Mouse (Mus musculus): Measurements from ENCODE around the gene Pld2. TPM values are rescaled to one million over a fixed set of nuclear protein-coding genes. Genes with fewer than 3 reads are reported as not detected.
"Not testable (repeated sequence)": the region's sequence is repeated elsewhere in the genome, so short reads cannot be mapped to it uniquely, and the experiment has no call there.

Pld2 gene
- polyA plus RNA-seq, 1 experiment from 2014 or later = 7.2 TPM

DNA sequence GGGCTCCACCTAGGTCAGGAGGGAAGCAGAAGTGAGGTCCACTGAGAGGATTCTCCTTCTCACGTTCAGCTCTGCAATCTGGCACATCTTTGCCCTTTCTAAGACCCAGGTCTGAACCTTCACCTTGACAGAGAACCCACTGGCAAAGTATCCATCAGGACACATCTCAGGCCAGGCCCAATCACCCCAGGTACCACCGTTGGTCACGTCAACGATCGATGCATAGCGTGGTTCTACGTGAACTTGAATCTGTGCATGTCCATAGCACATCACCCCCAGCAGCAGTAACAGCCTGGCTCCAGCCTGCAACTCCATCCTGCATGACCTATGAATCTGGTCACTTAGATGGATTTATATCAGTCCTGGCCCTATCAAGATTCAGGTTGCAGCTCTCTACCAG is 25.6 kb upstream of the Pld2 start, which contains the start of gene Vmo1:
Gene Vmo1, minus strand, starts transcription at position 329 of the 400 bp plus-strand sequence.
- Histone ChIP-seq H3K9me3 (replicated peaks; ENCODE audit: low read length) (no peaks in the 10 kb centered on the region), H3K27me3 (ENCODE audit: insufficient read depth, low read length) (no peaks in the 10 kb centered on the region), H3K4me2 (ENCODE audit: low read length) (no peak within 1 kb of the TSS), H3K9ac (ENCODE audit: low read depth, low read length) (no peak within 1 kb of the TSS), H3K27ac (no peak within 1 kb of the TSS), H3K4me3 (replicated peaks; ENCODE audit: low read depth, low read length) (no peak within 1 kb of the TSS), H3K4me1 (replicated peaks; ENCODE audit: insufficient read depth, low read length) (no peaks in the 10 kb centered on the region), H3K36me3 (ENCODE audit: insufficient read depth, low read length) (no peaks in the 10 kb centered on the region)
- DNase-seq (ENCODE audit: low spot score) = no peak
- TF ChIP-seq CTCF (IDR thresholded peaks at IDR 0.05; ENCODE audit: low read depth) = no peak
- ATAC-seq (replicated peaks; ENCODE audit: low FRiP score, low read depth) = no peak
- WGBS = 74% methylated on average over 7 of the region's 7 CpGs

- DNase-seq (ENCODE audit: low spot score) (peak; percentile 83), ATAC-seq (replicated peaks; ENCODE audit: low FRiP score, low read depth) (no peak)
- Histone ChIP-seq H3K27me3 (ENCODE audit: insufficient read depth, low read length) (no peaks in the 10 kb centered on the region), H3K36me3 (ENCODE audit: insufficient read depth, low read length) (no peaks in the 10 kb centered on the region), H3K9ac (ENCODE audit: low read depth, low read length) (no peak overlapping the region), H3K4me3 (replicated peaks; ENCODE audit: low read depth, low read length) (no peak overlapping the region), H3K4me2 (ENCODE audit: low read length) (no peak overlapping the region), H3K27ac (no peak overlapping the region), H3K4me1 (replicated peaks; ENCODE audit: insufficient read depth, low read length) (no peaks in the 10 kb centered on the region), H3K9me3 (replicated peaks; ENCODE audit: low read length) (no peaks in the 10 kb centered on the region)
- 24% methylated on average over 2 of the region's 2 CpGs for WGBS
- peak; percentile 90 for TF ChIP-seq CTCF (IDR thresholded peaks at IDR 0.05; ENCODE audit: low read depth)
Measured at GRCm38 (mm10) chr11:70516352-70516751, 23.5 kb upstream of the Pld2 start.

DNA sequence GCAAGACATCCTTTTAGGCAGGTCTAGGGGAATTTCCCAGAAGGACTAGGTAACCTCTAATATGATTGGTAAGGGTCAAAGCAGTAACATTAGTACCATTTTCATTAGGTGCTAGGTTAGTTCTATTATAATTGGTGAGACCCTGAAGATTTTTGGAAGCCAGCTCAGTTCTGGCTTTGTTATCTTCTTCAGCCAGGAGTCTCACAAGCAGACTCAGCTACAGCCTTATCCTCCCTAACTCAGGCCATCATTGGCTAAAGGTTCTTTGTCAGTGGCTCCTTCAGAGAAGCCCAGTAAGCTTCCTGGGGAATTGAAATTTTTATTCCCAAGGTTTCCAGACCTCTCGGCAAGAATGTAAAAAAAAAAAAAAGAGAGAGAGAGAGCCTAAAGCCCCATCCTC is 21.4 kb upstream of the Pld2 start:
- no peak overlapping the region for H3K27ac ChIP-seq
- no peaks in the 10 kb centered on the region for H3K36me3 ChIP-seq (ENCODE audit: insufficient read depth, low read length)
- no peak for ATAC-seq (replicated peaks; ENCODE audit: low FRiP score, low read depth)
- no peaks in the 10 kb centered on the region for H3K4me1 ChIP-seq (replicated peaks; ENCODE audit: insufficient read depth, low read length)
- H3K4me2 ChIP-seq (ENCODE audit: low read length) = no peak overlapping the region
- H3K9me3 ChIP-seq (replicated peaks; ENCODE audit: low read length) = no peaks in the 10 kb centered on the region
- H3K4me3 ChIP-seq (replicated peaks; ENCODE audit: low read depth, low read length) = no peak overlapping the region
- DNase-seq (ENCODE audit: low spot score) = no peak
- no peak overlapping the region for H3K9ac ChIP-seq (ENCODE audit: low read depth, low read length)
- TF ChIP-seq CTCF (IDR thresholded peaks at IDR 0.05; ENCODE audit: low read depth) = no peak
- no peaks in the 10 kb centered on the region for H3K27me3 ChIP-seq (ENCODE audit: insufficient read depth, low read length)
- 70% methylated on average over 1 of the region's 1 CpGs for WGBS

GRCm38 (mm10) chr11:70518923-70519322 is 20.9 kb upstream of the Pld2 start, which contains the start of gene Gltpd2:
TSS of gene Gltpd2 (plus strand) at chr11:70519196.
- H3K4me3 ChIP-seq (replicated peaks; ENCODE audit: low read depth, low read length) = peak within 1 kb of the TSS; percentile 35
- no peaks in the 10 kb centered on the region for H3K36me3 ChIP-seq (ENCODE audit: insufficient read depth, low read length)
- no peaks in the 10 kb centered on the region for H3K9me3 ChIP-seq (replicated peaks; ENCODE audit: low read length)
- peak within 1 kb of the TSS; percentile 60 for H3K4me2 ChIP-seq (ENCODE audit: low read length)
- peak within 1 kb of the TSS; percentile 83 for H3K27ac ChIP-seq
- no peak for DNase-seq (ENCODE audit: low spot score)
- H3K27me3 ChIP-seq (ENCODE audit: insufficient read depth, low read length) = no peaks in the 10 kb centered on the region
- ATAC-seq (replicated peaks; ENCODE audit: low FRiP score, low read depth) = no peak
- no peak for TF ChIP-seq CTCF (IDR thresholded peaks at IDR 0.05; ENCODE audit: low read depth)
- peak within 1 kb of the TSS; percentile 60 for H3K9ac ChIP-seq (ENCODE audit: low read depth, low read length)
- no peaks in the 10 kb centered on the region for H3K4me1 ChIP-seq (replicated peaks; ENCODE audit: insufficient read depth, low read length)
- WGBS = 83% methylated on average over 10 of the region's 10 CpGs

GRCm38 (mm10) chr11:70520178-70520769 is 19.6 kb upstream of the Pld2 start:
- DNase-seq (ENCODE audit: low spot score) = peak; percentile 81
- TF ChIP-seq CTCF (IDR thresholded peaks at IDR 0.05; ENCODE audit: low read depth) = peak; percentile 42; the same call in 1 of the 2 replicates
- H3K27me3 ChIP-seq (ENCODE audit: insufficient read depth, low read length) = no peaks in the 10 kb centered on the region
- H3K4me1 ChIP-seq (replicated peaks; ENCODE audit: insufficient read depth, low read length) = no peaks in the 10 kb centered on the region
- no peaks in the 10 kb centered on the region for H3K36me3 ChIP-seq (ENCODE audit: insufficient read depth, low read length)
- WGBS = 7% methylated on average over 41 of the region's 41 CpGs
- peak overlapping the region; percentile 60 for H3K9ac ChIP-seq (ENCODE audit: low read depth, low read length)
- peak; percentile 58 for ATAC-seq (replicated peaks; ENCODE audit: low FRiP score, low read depth)
- peak overlapping the region; percentile 60 for H3K4me2 ChIP-seq (ENCODE audit: low read length)
- H3K27ac ChIP-seq = peak overlapping the region; percentile 83
- peak overlapping the region; percentile 35 for H3K4me3 ChIP-seq (replicated peaks; ENCODE audit: low read depth, low read length)
- no peaks in the 10 kb centered on the region for H3K9me3 ChIP-seq (replicated peaks; ENCODE audit: low read length)

DNA sequence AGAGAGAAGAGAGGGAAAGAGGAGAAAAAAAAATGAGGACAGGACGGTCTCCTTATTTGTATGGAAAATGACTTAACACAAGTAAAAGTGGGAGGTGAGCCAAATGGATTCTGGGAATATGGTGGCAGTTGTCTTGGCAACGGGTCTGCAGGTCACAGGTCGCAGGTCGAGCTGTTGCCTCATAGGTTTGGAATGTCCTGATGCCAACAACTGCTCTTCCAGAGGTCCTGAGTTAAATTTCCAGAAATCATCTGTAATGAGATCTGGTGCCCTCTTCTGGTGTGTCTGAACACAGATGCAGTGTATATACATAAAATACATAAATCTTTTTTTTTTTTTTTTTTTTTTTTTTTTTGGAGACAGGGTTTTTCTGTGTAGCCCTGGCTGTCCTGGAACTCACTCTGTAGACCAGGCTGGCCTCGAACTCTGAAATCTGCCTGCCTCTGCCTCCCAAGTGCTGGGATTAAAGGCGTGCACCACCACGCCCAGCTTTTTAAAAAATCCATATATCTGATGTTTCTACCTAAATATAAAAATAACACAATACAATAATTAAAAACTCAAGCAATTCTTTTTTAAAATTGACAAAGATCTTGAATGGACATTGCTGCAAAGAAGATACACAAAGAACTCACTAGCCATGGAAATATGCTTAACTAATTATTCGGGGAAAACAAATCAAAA is 16.4 kb upstream of the Pld2 start:
- not testable (repeated sequence) for H3K9ac ChIP-seq (ENCODE audit: low read depth, low read length); H3K27ac ChIP-seq; H3K4me3 ChIP-seq (replicated peaks; ENCODE audit: low read depth, low read length); H3K27me3 ChIP-seq (ENCODE audit: insufficient read depth, low read length); H3K9me3 ChIP-seq (replicated peaks; ENCODE audit: low read length); ATAC-seq (replicated peaks; ENCODE audit: low FRiP score, low read depth); H3K4me1 ChIP-seq (replicated peaks; ENCODE audit: insufficient read depth, low read length); H3K4me2 ChIP-seq (ENCODE audit: low read length); DNase-seq (ENCODE audit: low spot score)
- 84% methylated on average over 8 of the region's 8 CpGs for WGBS
- peaks cover 20% of the 10 kb centered on the region for H3K36me3 ChIP-seq (ENCODE audit: insufficient read depth, low read length)
- peak; percentile 32; the same call in 1 of the 2 replicates for TF ChIP-seq CTCF (IDR thresholded peaks at IDR 0.05; ENCODE audit: low read depth)
